Mouse (Mus musculus) Patski (cell line): Measurements from ENCODE around the gene Ywhag. TPM values are rescaled to one million over a fixed set of nuclear protein-coding genes. Genes with fewer than 3 reads are reported as not detected.
A peak's percentile ranks its signal among the peaks of the same experiment; 100 is the strongest.

Experiments used
- ATAC-seq: fragments of 100-300 bp; one replicate; pipeline ENCODE4 v1.8.0; 2021
- CTCF ChIA-PET: fragments of 350-600 bp; sonication (Branson Sonifier 250); formaldehyde crosslinking; loops from one replicate; lab custom pipeline; 2022; ENCODE audit warnings: inconsistent platforms; lab: Charles Lee
- POLR2A ChIA-PET: fragments of 350-600 bp; sonication (Branson Sonifier 250); formaldehyde crosslinking; loops from one replicate; lab custom pipeline; 2022; ENCODE audit warnings: antibody characterized with exemption, inconsistent platforms; lab: Charles Lee
- DNase-seq: peaks from one replicate; pipeline ENCODE4 v3.0.0-alpha.2; 2011; ENCODE audit warnings: low read depth, low spot score
- H3K27me3 ChIP-seq: fragments of 371-371 bp; one replicate; pipeline ENCODE4 v1.5.1; 2021
- CTCF ChIP-seq: fragments of 100-300 bp; IDR thresholded peaks from one replicate; pipeline ENCODE4 v1.5.1; 2021
- in situ Hi-C: fragments of 300-500 bp; cut with MboI; formaldehyde crosslinking; loops from 3 replicates; pipeline ENCODE4 v1.11.1; 2018; ENCODE audit warnings: low pct_unique_long_range_greater_than_20kb, mixed read lengths
- polyA plus RNA-seq: library from polyadenylated mRNA; unstranded; gene quantifications from one replicate; pipeline ENCODE4 v1.2.3, GENCODE M21; 2021

The Ywhag gene
- polyA plus RNA-seq, 1 experiment from 2014 or later = 237 TPM

DNA sequence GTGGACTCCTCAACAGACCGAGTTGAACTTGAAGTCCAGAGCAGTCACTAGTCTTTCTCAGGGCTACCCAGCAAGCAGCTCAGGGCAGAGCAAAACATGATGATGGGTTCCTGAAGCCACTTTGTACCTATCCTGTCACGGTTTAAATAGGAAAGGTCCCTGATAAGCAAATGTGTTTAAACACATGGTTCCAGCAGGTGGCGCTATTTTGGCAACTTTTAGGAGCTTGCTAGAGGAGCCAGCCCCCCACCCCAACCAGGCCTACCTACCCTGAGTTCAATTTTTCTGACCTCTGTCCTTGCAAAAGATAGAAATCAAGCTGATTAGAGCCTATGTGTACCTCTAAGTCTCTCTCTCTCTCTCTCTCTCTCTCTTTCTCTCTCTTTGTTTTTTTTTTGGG lies 36.4 kb downstream of the Ywhag start:
- H3K27me3 ChIP-seq = no peaks in the 10 kb centered on the region
- DNase-seq (no peak), ATAC-seq (no peak)
- CTCF ChIA-PET = interaction anchor here (0.8 to 1.6 kb wide), 12 partner anchors 8 to 200 kb away, joined by 3 to 9 read pairs (median 4); partner anchors contain the start of gene Hspb1
- POLR2A ChIA-PET = interaction anchor here (0.9 to 1.0 kb wide), 2 partner anchors 10 to 26 kb away, joined by 3 to 5 read pairs; no protein-coding TSS in a partner anchor
- TF ChIP-seq CTCF = peak; percentile 82
- in situ Hi-C loops = no loop called here

DNA sequence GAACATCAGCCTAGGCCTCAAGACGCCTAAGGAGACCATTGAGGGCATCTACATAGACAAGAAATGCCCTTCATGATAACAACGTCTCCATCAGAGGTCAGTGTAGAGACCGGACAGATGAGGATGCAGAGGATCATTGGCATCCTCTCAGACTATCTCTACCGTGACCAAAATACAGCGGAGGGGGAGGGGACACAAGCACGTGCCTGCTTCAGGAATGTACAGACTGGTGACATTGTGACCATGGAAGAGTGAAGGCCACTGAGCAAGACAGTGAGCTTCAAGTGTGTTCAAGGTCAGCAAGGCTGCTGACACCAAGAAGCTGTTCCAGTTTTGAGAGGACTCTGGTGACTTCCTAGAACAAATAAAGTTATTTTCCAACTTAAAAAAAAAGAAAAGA lies 39.5 kb downstream of the Ywhag start:
- no peak for ATAC-seq
- ChIA-PET POLR2A (no interaction called here), CTCF (interaction anchor here (2.0 kb wide), 1 partner anchor 17 kb away, joined by 5 read pairs; no protein-coding TSS in a partner anchor)
- no peaks in the 10 kb centered on the region for H3K27me3 ChIP-seq
- in situ Hi-C loops = no loop called here
- no peak for DNase-seq
- no peak for TF ChIP-seq CTCF

DNA sequence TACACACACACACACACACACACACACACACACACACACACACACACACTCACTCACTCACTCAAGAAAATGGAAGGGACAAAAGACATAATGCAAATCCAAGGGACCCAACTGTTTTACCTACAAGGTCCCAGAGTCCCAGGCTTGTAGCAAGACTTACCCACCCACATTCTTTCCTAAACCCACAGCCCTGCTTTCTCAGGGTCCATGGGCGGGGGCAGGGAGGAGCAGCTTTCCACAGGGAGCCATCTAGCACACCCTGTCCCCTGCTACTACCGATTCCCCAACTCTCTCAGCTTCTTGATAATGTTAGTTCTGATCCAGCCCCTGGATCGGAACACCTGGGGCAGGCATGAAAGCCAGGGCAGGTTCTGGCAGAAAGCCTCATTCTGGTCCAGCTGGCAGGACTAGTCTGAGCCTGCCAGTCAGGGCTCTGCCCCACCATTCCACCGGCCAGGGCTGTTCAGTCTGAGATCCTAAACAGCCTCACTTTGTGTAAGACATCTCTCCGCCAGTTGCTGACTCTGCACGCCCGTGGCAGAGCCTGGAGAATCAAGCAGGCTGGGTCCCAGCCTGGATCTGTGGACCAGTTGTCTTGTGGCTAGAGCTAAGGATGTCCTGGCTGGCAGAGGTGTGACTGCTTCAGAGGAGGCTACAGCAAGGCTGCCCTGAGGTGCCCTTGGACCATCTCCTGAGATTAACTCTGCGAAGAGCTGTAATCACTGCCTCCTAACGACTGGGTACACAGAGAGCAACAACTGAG lies 41.6 kb downstream of the Ywhag start:
- no peak for DNase-seq
- ChIA-PET POLR2A (interaction anchor here (0.6 to 0.7 kb wide), 3 partner anchors 12 to 1176 kb away, joined by 3 to 5 read pairs (median 3); no protein-coding TSS in a partner anchor), CTCF (interaction anchor here (0.8 to 2.7 kb wide), 5 partner anchors 8 to 135 kb away, joined by 3 to 12 read pairs (median 3); no protein-coding TSS in a partner anchor)
- no peak for ATAC-seq
- in situ Hi-C loops = no loop called here
- H3K27me3 ChIP-seq = no peaks in the 10 kb centered on the region
- TF ChIP-seq CTCF = no peak

DNA sequence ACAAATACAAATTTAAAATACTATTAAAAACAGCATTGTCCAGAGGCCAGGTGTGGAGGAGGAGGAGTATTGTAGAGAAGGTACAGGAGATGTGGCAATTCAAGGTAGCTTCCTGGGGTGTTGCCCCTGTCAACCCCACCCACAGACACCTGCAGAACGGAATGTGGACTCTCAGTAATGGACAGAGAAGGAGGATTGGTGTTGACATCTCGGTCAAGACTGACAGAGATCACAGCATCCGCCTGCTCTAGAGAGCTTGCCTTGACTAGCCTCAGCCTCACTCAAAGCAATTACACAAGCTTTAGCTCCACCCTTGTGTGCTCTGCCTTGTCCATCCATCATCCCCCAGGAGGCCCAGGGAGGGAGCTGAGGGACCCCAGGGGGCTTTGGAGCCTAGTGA lies 43.5 kb downstream of the Ywhag start:
- TF ChIP-seq CTCF = no peak
- DNase-seq (no peak), ATAC-seq (no peak)
- CTCF ChIA-PET = interaction anchor here (1.5 to 2.7 kb wide), 2 partner anchors 10 to 13 kb away, joined by 7 to 12 read pairs; no protein-coding TSS in a partner anchor
- H3K27me3 ChIP-seq = no peaks in the 10 kb centered on the region
- in situ Hi-C loops = no loop called here
- POLR2A ChIA-PET = interaction anchor here (0.6 kb wide), 1 partner anchor 675 kb away, joined by 3 read pairs; no protein-coding TSS in a partner anchor

DNA sequence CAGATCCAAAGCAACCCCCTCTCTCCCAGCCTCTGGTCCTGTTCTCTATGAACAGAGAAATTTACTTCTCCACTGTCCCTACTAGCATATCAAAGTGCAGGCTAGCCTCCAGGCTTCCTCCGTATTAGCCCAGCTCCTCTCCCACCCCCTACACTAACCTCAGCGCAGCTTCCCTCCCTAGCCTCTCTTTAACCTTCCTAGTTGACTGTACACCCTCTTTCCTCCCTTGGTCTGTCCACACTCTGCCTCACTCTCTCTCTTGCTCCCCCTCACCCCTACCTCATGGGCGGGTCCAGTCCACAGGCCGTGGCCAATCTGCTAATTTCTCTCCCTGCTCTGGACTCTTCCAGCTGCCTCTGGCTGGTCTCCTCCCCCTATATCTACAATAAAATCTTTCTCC lies 44.1 kb downstream of the Ywhag start:
- DNase-seq (no peak), ATAC-seq (no peak)
- in situ Hi-C loops = no loop called here
- POLR2A ChIA-PET = interaction anchor here (0.6 kb wide), 2 partner anchors 10 to 675 kb away, joined by 3 to 4 read pairs; no protein-coding TSS in a partner anchor
- CTCF ChIA-PET = interaction anchor here (1.0 to 2.7 kb wide), 3 partner anchors 11 to 92 kb away, joined by 3 to 12 read pairs (median 7); no protein-coding TSS in a partner anchor
- TF ChIP-seq CTCF = no peak
- H3K27me3 ChIP-seq = no peaks in the 10 kb centered on the region

DNA sequence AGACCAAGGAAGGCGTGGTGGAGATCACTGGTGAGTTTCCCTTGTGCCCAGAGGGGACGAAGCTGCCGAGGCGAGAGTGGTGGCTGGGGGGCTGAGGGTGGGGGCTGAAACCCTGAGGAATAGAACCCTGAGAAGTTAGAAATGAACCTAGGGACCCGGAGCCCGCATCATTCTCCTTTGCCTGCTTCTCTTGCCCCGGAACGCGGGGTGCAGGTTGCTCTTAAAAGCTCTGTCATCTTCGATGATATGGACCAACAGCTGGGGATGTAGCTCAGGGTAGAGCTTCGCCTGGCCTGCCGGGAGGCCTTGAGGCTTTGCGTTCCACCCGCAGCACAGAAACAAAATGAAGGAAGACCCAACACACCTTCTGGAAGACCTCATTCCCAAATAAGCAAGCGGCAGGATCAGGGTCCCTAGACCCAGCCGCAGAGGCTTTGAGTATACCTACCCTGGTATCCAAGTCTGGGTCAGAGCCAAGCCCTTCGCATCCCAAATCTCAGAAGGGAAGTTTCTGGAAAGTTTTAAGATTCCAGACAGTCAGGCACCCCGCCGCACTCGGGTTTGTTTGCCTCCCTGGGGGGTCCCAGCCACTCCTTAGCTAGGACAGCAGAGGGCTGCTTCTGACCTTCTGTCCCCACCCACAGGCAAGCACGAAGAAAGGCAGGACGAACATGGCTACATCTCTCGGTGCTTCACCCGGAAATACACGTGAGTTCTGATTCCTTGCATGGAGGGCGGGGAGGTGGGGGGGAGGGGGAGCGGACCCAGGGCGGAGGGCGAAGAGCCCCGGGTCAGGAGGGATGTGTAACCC lies 45.8 kb downstream of the Ywhag start:
- ATAC-seq (no peak), DNase-seq (no peak)
- in situ Hi-C loops = no loop called here
- CTCF ChIA-PET = interaction anchor here (1.3 to 1.4 kb wide), 2 partner anchors 10 kb away, joined by 4 to 5 read pairs; no protein-coding TSS in a partner anchor
- TF ChIP-seq CTCF = no peak
- POLR2A ChIA-PET = interaction anchor here (0.6 to 1.3 kb wide), 4 partner anchors 9 to 47 kb away, joined by 3 to 8 read pairs (median 3); no protein-coding TSS in a partner anchor
- H3K27me3 ChIP-seq = no peaks in the 10 kb centered on the region

DNA sequence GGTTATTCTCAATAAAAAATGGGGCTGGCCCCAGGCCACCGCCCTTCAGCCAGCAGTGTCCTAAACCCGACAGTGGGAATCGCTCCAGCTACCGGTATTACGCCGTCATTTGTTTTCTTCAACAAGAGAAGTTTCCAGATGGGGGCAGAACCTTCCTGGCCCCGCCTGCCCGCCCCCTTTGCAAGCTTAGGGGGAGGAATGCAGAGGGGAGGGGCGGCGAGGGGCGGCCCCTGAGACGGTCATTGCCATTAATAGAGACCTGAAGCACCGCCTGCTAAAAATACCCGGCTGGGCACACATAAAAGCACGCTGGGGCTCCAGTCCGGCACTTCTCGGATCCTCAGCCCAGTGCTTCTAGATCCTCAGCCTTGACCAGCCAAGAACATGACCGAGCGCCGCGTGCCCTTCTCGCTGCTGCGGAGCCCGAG lies 46.7 kb downstream of the Ywhag start, which contains the start of gene Hspb1:
Gene Hspb1, plus strand, starts transcription at position 245 of the 428 bp plus-strand sequence.
- DNase-seq (peak; percentile 74), ATAC-seq (peak; percentile 71)
- H3K27me3 ChIP-seq = no peaks in the 10 kb centered on the region
- ChIA-PET POLR2A (interaction anchor here (0.7 to 1.3 kb wide), 4 partner anchors 9 to 955 kb away, joined by 3 to 8 read pairs (median 6); no protein-coding TSS in a partner anchor), CTCF (interaction anchor here (1.3 to 1.4 kb wide), 2 partner anchors 10 kb away, joined by 4 to 5 read pairs; no protein-coding TSS in a partner anchor)
- TF ChIP-seq CTCF = no peak
- in situ Hi-C loops = no loop called here

DNA sequence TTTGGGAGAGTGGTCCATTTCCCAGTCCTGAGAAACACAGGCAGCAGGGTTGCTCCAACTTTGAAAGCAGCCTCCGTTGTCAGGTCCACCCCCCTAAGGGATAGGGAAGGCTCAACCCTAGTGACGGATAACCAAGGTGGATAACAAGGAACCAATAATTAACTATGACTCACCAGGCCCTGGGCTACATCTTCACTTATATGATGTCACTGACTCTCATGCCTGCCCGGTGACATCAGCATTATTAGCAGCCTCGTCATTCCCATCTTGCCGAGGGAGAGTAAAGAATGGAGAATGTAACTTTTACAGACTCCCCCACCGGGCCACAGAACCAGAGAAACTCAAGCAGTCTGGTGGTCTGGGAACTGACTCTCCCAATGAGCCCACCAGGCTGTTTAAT lies 49.8 kb downstream of the Ywhag start:
- ChIA-PET CTCF (no interaction called here), POLR2A (no interaction called here)
- DNase-seq (peak; percentile 82), ATAC-seq (peak; percentile 31)
- no peaks in the 10 kb centered on the region for H3K27me3 ChIP-seq
- in situ Hi-C loops = no loop called here
- TF ChIP-seq CTCF = no peak

DNA sequence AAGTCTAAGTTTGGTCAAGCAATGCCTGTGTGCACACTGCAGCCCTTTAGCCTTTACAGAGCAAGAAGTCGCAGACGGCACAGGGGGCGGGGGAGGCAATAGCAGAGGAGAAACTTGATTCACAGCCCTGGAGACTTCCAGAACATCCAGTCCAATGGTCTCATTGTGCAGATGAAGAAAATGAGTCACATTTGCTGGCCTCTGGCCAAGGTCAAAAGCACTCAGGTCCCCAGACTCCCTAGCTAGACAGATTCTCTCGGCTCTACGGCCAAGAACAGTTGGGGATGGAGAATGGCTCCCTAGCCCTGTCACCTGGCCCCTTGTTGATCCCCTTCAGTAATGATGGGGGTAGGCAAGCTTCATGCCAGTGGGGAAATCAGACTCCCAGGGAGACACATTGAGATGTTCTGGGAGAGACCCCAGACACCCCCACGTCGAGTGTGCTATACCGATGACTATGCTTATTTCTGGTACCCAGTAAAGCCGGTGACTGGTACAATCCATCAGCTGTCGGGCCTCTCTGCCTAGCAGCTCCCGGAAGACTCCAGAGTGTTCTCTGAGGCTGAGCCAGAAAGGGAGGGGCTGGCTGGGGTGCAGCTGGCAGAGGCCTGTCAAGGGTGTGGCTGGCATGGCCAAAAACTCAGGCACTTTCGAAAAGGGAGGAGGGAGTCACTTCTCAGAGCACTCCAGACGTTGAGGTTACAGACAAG lies 54.8 kb downstream of the Ywhag start:
- POLR2A ChIA-PET = interaction anchor here (2.4 kb wide), 1 partner anchor 9 kb away, joined by 8 read pairs; the partner anchor contains the start of gene Hspb1
- no peaks in the 10 kb centered on the region for H3K27me3 ChIP-seq
- CTCF ChIA-PET = interaction anchor here (2.8 kb wide), 1 partner anchor 19 kb away, joined by 9 read pairs; no protein-coding TSS in a partner anchor
- DNase-seq (peak; percentile 67), ATAC-seq (peak; percentile 44)
- TF ChIP-seq CTCF = no peak
- in situ Hi-C loops = no loop called here
